Comparison of ENCODE assay signal across 24 mouse cellular contexts in the genomic region with DNA sequence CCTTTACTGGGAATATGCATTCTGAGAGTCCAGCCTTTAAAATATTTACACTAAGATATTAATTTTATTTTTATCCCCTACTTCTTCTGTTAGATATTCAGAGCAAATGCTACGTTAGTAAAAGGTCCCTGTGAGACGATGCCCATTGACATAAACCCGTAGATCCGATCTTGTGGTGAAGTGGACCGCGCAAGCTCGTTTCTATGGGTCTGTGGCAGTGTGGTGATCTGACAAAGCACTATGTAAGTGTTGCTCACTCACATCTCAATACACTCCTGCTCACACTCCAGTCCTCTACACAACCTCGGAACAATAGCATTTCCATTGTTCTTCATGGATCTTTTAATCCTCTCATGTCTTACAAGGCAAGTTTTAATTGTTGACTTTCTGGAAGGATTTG. TPM values are rescaled to one million over a fixed set of nuclear protein-coding genes. Genes with fewer than 3 reads are reported as not detected.
DNase-seq lines count a peak whose midpoint lies in the region; ATAC-seq and TF ChIP-seq lines count a peak whose summit lies in the region.
"Had no signal": no experiment of that assay in that cellular context is flagged by ENCODE, and none has a peak within 500 bp of the region (broad histone marks: within the 10 kb centered on the region; RNA-seq: fewer than 3 reads in every experiment).

No protein-coding gene starts in this region.

- no peaks in the 10 kb centered on the region for H3K27me3 ChIP-seq in hindbrain, embryonic 14.5 days (ENCODE audit: control insufficient read depth, insufficient read depth, low read length)
- no peaks in the 10 kb centered on the region for H3K27me3 ChIP-seq in hindbrain, embryonic 12.5 days
- no peaks in the 10 kb centered on the region for H3K27me3 ChIP-seq in midbrain, embryonic 15.5 days (replicated peaks)
- H3K27me3 ChIP-seq in liver, embryonic 12.5 days (replicated peaks): no peaks in the 10 kb centered on the region

- TF ChIP-seq POLR2A in brain, embryonic 14.5 days (IDR thresholded peaks at IDR 0.05; ENCODE audit: borderline replicate concordance, extremely low read depth, insufficient read depth, insufficient read length, poor library complexity, severe bottlenecking): no peak

- no peak for ATAC-seq in hindbrain, embryonic 14.5 days (ENCODE audit: low FRiP score)
- no peak for ATAC-seq in hindbrain, embryonic 12.5 days (ENCODE audit: low FRiP score)
- ATAC-seq in midbrain, embryonic 15.5 days (replicated peaks): no peak; the same call in 1 of the 2 replicates
- ATAC-seq in liver, embryonic 12.5 days: no peak

- TF ChIP-seq CTCF in brain, embryonic 14.5 days (IDR thresholded peaks at IDR 0.05; ENCODE audit: borderline replicate concordance, extremely low read depth, insufficient read depth, insufficient read length): no peak

- H3K4me2 ChIP-seq in hindbrain, embryonic 14.5 days (replicated peaks): peak overlapping the region; percentile 49
- H3K4me2 ChIP-seq in hindbrain, embryonic 12.5 days (replicated peaks): no peak overlapping the region
- peak overlapping the region; percentile 30 for H3K4me2 ChIP-seq in midbrain, embryonic 15.5 days
- no peak overlapping the region for H3K4me2 ChIP-seq in liver, embryonic 12.5 days

- peak overlapping the region; percentile 70 for H3K27ac ChIP-seq in hindbrain, embryonic 14.5 days
- no peak overlapping the region for H3K27ac ChIP-seq in hindbrain, embryonic 12.5 days
- peak overlapping the region; percentile 39; the same call in 1 of the 2 replicates for H3K27ac ChIP-seq in midbrain, embryonic 15.5 days
- H3K27ac ChIP-seq in liver, embryonic 12.5 days: no peak overlapping the region
- H3K27ac ChIP-seq: heart, adult 2 months; limb, embryonic 10.5 days; stomach, postnatal 0 days had no signal

- peak overlapping the region; percentile 46 for H3K9ac ChIP-seq in hindbrain, embryonic 14.5 days
- no peak overlapping the region for H3K9ac ChIP-seq in hindbrain, embryonic 12.5 days
- H3K9ac ChIP-seq in midbrain, embryonic 15.5 days: no peak overlapping the region
- no peak overlapping the region for H3K9ac ChIP-seq in liver, embryonic 12.5 days

- 0 out of 2 replicates have a peak, but pooled peaks cover 3% of the 10 kb centered on the region for H3K4me1 ChIP-seq in hindbrain, embryonic 14.5 days (replicated peaks; ENCODE audit: control insufficient read depth, insufficient read depth, low read length)
- peaks cover 8% of the 10 kb centered on the region; the same call in 1 of the 2 replicates for H3K4me1 ChIP-seq in hindbrain, embryonic 12.5 days
- peaks cover 3% of the 10 kb centered on the region; the same call in 1 of the 2 replicates for H3K4me1 ChIP-seq in midbrain, embryonic 15.5 days
- H3K4me1 ChIP-seq in liver, embryonic 12.5 days: no peaks in the 10 kb centered on the region
- H3K4me1 ChIP-seq: limb, embryonic 10.5 days had no signal

- H3K4me3 ChIP-seq in hindbrain, embryonic 14.5 days (replicated peaks; ENCODE audit: low read length): peak overlapping the region; percentile 25
- no peak overlapping the region for H3K4me3 ChIP-seq in hindbrain, embryonic 12.5 days
- peak overlapping the region; percentile 17 for H3K4me3 ChIP-seq in midbrain, embryonic 15.5 days
- H3K4me3 ChIP-seq in liver, embryonic 12.5 days: no peak overlapping the region
- H3K4me3 ChIP-seq: heart, adult 2 months; limb, embryonic 10.5 days; myocyte had no signal

- no peak for DNase-seq in hindbrain, embryonic 14.5 days (ENCODE audit: low spot score)
- peak; percentile 19 for DNase-seq in brain, adult 2 months (ENCODE audit: low read depth, low spot score)
- peak; percentile 56 for DNase-seq in brain, embryonic 14.5 days (ENCODE audit: low read depth)
- no peak for DNase-seq in kidney, postnatal 36 days
- DNase-seq: cerebellum, adult 8-10 months; gastrocnemius, postnatal 10 days; heart, adult 2 months; kidney, adult 2 months; kidney, postnatal 10 days; layer of hippocampus, adult 9-11 months; lung, adult 18-20 months; right cerebral cortex, postnatal 4 days; thymus, postnatal 25 days had no signal

- H3K9me3 ChIP-seq in hindbrain, embryonic 14.5 days (ENCODE audit: control insufficient read depth, low read length): no peaks in the 10 kb centered on the region
- no peaks in the 10 kb centered on the region for H3K9me3 ChIP-seq in hindbrain, embryonic 12.5 days (replicated peaks)
- H3K9me3 ChIP-seq in midbrain, embryonic 15.5 days: no peaks in the 10 kb centered on the region
- H3K9me3 ChIP-seq in liver, embryonic 12.5 days (replicated peaks): no peaks in the 10 kb centered on the region
- H3K9me3 ChIP-seq: limb, embryonic 10.5 days had no signal

- 75% methylated on average over 8 of the region's 8 CpGs for WGBS in hindbrain, embryonic 14.5 days
- WGBS in hindbrain, embryonic 12.5 days: 90% methylated on average over 8 of the region's 8 CpGs
- 66% methylated on average over 8 of the region's 8 CpGs for WGBS in midbrain, embryonic 15.5 days
- 82% methylated on average over 8 of the region's 8 CpGs for WGBS in liver, embryonic 12.5 days (ENCODE audit: insufficient replicate concordance)

- peaks cover 8% of the 10 kb centered on the region; the same call in 1 of the 2 replicates for H3K36me3 ChIP-seq in hindbrain, embryonic 14.5 days (replicated peaks; ENCODE audit: control insufficient read depth, insufficient read depth)
- H3K36me3 ChIP-seq in hindbrain, embryonic 12.5 days: peaks cover 9% of the 10 kb centered on the region; the same call in 1 of the 2 replicates
- H3K36me3 ChIP-seq in midbrain, embryonic 15.5 days (replicated peaks): no peaks in the 10 kb centered on the region
- no peaks in the 10 kb centered on the region for H3K36me3 ChIP-seq in liver, embryonic 12.5 days
- H3K36me3 ChIP-seq: limb, embryonic 10.5 days had no signal

RNA-seq across cellular contexts. Expression of a gene that starts 3.1 kb away (rescaled TPM):
- not detected in 2 replicates for polyA plus RNA-seq in hindbrain, embryonic 14.5 days (2014; fragmentation: Nextera tagmentation; extraction: Ambion mirVana)
- not detected in 2 replicates for polyA plus RNA-seq in hindbrain, embryonic 12.5 days (2016; fragmentation: Nextera tagmentation; extraction: Ambion mirVana)
- polyA plus RNA-seq in brain, embryonic 14.5 days (2012; rRNA removed): not detected in 2 replicates
- not detected in 2 replicates for polyA plus RNA-seq in midbrain, embryonic 15.5 days (2015; fragmentation: Nextera tagmentation; extraction: Ambion mirVana)
- not detected in 2 replicates for polyA plus RNA-seq in liver, embryonic 12.5 days (2016; fragmentation: Nextera tagmentation; extraction: Ambion mirVana)
- polyA plus RNA-seq: cortical plate, adult 2 months; embryonic facial prominence, embryonic 11.5 days; frontal cortex, adult 2 months; heart, adult 2 months; heart, embryonic 16.5 days; kidney, adult 2 months; limb, embryonic 10.5 days; liver, adult 2 months; myocyte; stomach, postnatal 0 days had no signal

Comparison
In these comparisons a context has a peak if more than half of its experiments do, and no peak if none do; other contexts are left out.
1. H3K27ac ChIP-seq: peak in hindbrain, embryonic 14.5 days (single experiment) and midbrain, embryonic 15.5 days (single experiment); none in hindbrain, embryonic 12.5 days (single experiment) and liver, embryonic 12.5 days (single experiment).
2. H3K4me2 ChIP-seq: peak in hindbrain, embryonic 14.5 days (single experiment) and midbrain, embryonic 15.5 days (single experiment); none in hindbrain, embryonic 12.5 days (single experiment) and liver, embryonic 12.5 days (single experiment).
3. H3K4me3 ChIP-seq: peak in hindbrain, embryonic 14.5 days (single experiment) and midbrain, embryonic 15.5 days (single experiment); none in hindbrain, embryonic 12.5 days (single experiment) and liver, embryonic 12.5 days (single experiment).
4. DNase-seq: peak in brain, adult 2 months (single experiment) and brain, embryonic 14.5 days (single experiment); none in hindbrain, embryonic 14.5 days (single experiment) and kidney, postnatal 36 days (0 of 2).